Mouse (Mus musculus) 416B (cell line): ENCODE results near the gene Lrrc29.

Experiments
- DNase-seq: peaks from one replicate; pipeline ENCODE4 v3.0.0; 2011; ENCODE audit warnings: low read depth

Lrrc29 gene

DNA sequence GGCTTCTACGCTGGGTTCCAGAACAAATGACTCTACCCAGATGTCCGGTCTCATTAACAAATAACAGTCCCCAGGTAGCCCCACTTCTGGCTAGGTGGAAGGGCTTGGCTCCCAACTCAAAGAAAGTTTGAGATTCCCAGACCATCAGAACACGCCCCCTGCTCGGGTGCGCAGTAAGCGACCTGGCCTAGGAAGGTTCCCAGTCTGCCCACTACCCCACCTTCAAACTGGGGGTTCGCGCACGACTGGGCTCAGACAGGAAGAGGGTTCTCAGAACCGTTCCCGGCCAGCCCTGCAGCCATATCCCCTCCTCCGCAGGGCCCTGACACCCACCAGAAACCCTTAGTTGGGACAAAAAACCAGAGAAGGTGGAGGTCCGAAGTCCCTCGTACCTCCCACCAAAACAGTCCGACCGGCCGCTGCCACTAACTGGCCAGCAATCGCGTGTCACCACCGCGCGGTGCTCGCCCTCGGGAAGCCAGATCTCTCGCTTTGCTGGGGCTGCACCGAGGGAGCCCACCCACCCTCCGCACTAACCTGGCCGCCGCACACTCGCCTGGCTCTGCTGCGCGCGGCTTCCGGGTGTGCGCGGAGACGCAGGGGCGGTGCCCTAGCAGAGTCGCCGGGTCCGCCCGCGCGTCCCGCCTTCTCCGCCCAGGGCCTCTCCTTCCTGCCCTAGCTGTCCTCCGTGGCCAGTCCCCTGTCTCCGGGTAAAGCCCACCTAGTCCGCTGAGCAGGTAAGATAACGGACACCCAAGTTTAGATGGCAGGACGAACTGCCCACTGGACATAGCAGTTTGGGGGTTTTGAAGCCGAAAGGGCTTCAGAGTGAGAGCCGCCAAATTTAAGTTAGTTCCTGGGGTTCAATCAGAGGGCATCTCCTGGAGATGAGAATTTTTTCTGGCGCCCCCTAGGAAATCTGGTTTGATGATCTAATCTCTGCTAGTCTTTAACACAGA, 61.8 kb downstream of the Lrrc29 start, which contains the start of the genes Tradd and Fbxl8:
TSS of gene Tradd (minus strand) at position 586 of the 959 bp plus-strand sequence.
TSS of gene Fbxl8 (plus strand) at position 625 of the 959 bp plus-strand sequence.
- DNase-seq, result peak; percentile 77

DNA sequence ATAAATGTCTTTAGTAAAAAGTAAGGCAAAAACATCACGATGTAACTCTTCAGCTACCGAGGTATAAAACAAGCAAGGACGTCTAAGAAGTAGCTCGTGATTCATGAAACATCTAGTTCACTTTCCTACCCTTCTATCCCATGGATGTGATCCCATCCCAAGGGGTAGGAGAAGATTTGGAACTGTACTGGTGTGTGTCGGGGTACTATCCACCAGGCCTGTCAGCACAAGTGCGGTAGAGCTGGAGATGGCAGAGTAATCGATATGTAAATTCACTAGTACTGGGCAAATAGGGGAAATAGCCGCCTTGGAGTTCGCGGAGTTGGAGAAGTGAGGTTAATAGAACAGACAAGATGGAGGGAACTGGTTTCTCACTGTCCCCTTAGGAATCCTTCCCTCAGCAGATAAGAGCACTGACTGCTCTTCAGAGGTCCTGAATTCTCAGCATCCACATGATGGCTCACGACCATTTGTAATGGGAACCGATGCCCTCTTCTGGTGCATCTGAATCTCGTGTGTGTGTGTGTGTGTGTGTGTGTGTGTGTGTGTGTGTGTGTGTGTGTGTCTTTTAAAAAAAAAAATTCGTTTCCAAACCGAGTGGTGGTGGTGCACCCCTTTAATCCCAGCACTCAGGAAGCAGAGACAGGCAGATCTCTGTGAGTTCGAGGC, 62.7 kb downstream of the Lrrc29 start:
- peak; percentile 67 for DNase-seq
